Mouse (Mus musculus) heart, embryonic 11.5 days (tissue): Measurements from ENCODE around the gene D630045J12Rik. TPM values are rescaled to one million over a fixed set of nuclear protein-coding genes. Genes with fewer than 3 reads are reported as not detected.

Experiments used
- ATAC-seq: fragments of 200-750 bp; cut with Nextera tagmentation; replicated peaks from 2 replicates; pipeline ENCODE4 v1.8.0; 2017; ENCODE audit warnings: moderate library complexity; ENCODE audit not compliant: insufficient number of reproducible peaks, low FRiP score, low TSS enrichment
- H3K27ac ChIP-seq: fragments of 300-500 bp; sonication (generic); 2 replicates; pipeline ENCODE4 v1.5.1; 2014; ENCODE audit warnings: mild to moderate bottlenecking, low read depth, low read length
- H3K27me3 ChIP-seq: fragments of 300-500 bp; sonication (generic); 2 replicates; pipeline ENCODE4 v1.6.1; 2014; ENCODE audit warnings: mild to moderate bottlenecking, low read length, mixed read lengths; ENCODE audit not compliant: control insufficient read depth, insufficient read depth
- H3K36me3 ChIP-seq: fragments of 300-500 bp; sonication (generic); 2 replicates; pipeline ENCODE4 v1.6.1; 2014; ENCODE audit warnings: mild to moderate bottlenecking, low read length, moderate library complexity, mixed read lengths; ENCODE audit not compliant: control insufficient read depth, insufficient read depth
- H3K4me1 ChIP-seq: fragments of 300-500 bp; sonication (generic); 2 replicates; pipeline ENCODE4 v1.6.1; 2014; ENCODE audit warnings: low read length; ENCODE audit not compliant: control insufficient read depth, insufficient read depth
- H3K4me2 ChIP-seq: fragments of 300-500 bp; sonication (generic); 2 replicates; pipeline ENCODE4 v1.6.1; 2014; ENCODE audit warnings: mild to moderate bottlenecking, moderate library complexity
- H3K4me3 ChIP-seq: fragments of 300-500 bp; sonication (generic); 2 replicates; pipeline ENCODE4 v1.5.1; 2014; ENCODE audit warnings: low read depth, low read length
- H3K9ac ChIP-seq: fragments of 300-500 bp; sonication (generic); 2 replicates; pipeline ENCODE4 v1.6.1; 2014; ENCODE audit warnings: mild to moderate bottlenecking, low read depth, low read length, moderate library complexity
- H3K9me3 ChIP-seq: fragments of 300-500 bp; sonication (generic); replicated peaks from 2 replicates; pipeline ENCODE4 v1.6.1; 2016; ENCODE audit warnings: low read length; ENCODE audit not compliant: control insufficient read depth
- WGBS: fragments of 180-500 bp; shearing (Covaris S2); extraction: QIAGEN DNeasy Blood & Tissue Kit; methylation state at CpG from one replicate; pipeline ENCODE4 v1.1.7; 2014; ENCODE audit not compliant: insufficient replicate concordance; 5-methylcytosine and 5-hydroxymethylcytosine counted together
- polyA plus RNA-seq: library from polyadenylated mRNA; unstranded; fragments of >200 nt; fragmentation: Nextera tagmentation; extraction: Ambion mirVana; gene quantifications from 2 replicates; pipeline ENCODE4 v1.2.1, GENCODE M21; 2014

The D630045J12Rik gene
- polyA plus RNA-seq, 1 experiment from 2014 or later: 3.7 TPM

DNA sequence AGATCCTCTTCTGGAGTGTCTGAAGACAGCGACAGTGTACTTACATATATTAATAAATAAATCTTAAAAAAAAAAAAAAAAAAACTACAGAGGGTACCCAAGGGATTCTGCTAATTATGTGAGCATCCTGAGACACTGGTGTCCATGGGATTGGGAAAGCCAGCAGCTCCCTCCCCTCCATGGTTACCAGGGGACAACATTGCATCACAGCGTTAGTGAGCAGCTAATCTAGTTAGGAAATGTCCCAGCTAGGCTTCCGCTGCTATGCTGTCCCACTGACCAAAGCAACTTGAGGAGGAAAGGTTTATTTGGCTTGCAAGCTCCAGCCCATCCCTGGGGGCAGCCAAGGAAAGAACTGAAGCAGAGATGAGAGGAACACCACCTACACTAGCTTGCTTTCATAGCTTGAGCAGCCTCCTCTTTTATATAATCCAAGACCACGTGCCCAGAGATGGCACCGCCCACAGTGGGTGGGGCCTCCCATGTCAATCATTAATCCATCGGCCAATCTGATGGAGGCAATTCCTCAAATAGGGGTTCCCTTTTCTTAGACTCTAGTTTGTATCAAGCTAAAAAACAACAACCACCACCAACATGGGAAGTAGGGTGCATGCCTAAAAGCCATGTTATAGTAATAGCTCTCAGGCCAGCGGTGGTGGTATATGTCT is 17.7 kb downstream of the D630045J12Rik start:
- ATAC-seq: no peak
- no peak overlapping the region for H3K4me2 ChIP-seq
- no peak overlapping the region for H3K9ac ChIP-seq
- WGBS: 81% methylated on average over 7 of the region's 7 CpGs
- no peaks in the 10 kb centered on the region for H3K27me3 ChIP-seq
- no peak overlapping the region for H3K27ac ChIP-seq
- no peak overlapping the region for H3K4me3 ChIP-seq
- H3K36me3 ChIP-seq: no peaks in the 10 kb centered on the region
- no peaks in the 10 kb centered on the region for H3K9me3 ChIP-seq
- H3K4me1 ChIP-seq: peaks cover 8% of the 10 kb centered on the region

DNA sequence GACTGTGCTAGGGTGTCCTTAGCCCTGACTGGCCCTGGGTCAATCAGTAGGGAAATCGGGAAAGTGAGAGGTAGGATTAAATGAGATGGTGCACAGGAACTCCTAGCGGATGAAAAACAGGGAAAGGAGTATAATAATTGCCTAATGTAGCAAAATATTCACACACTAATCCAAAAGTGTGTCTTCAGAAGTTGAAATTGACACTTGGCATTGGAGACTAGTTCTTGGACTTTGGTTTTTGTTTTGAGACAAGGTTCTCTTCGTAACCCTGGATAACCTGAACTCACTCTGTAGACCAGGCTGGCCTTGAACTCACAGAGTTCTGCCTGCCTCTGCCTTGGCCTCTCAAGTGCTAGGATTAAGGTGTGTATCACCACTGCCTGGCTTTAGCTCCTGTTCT is 20.0 kb downstream of the D630045J12Rik start:
- 82% methylated on average over 3 of the region's 3 CpGs for WGBS
- Histone ChIP-seq H3K9me3 (0 out of 2 replicates have a peak, but pooled peaks cover 4% of the 10 kb centered on the region), H3K27ac (no peak overlapping the region), H3K4me1 (peaks cover 8% of the 10 kb centered on the region), H3K9ac (no peak overlapping the region), H3K4me3 (no peak overlapping the region), H3K36me3 (no peaks in the 10 kb centered on the region), H3K4me2 (no peak overlapping the region), H3K27me3 (no peaks in the 10 kb centered on the region)
- no peak for ATAC-seq

DNA sequence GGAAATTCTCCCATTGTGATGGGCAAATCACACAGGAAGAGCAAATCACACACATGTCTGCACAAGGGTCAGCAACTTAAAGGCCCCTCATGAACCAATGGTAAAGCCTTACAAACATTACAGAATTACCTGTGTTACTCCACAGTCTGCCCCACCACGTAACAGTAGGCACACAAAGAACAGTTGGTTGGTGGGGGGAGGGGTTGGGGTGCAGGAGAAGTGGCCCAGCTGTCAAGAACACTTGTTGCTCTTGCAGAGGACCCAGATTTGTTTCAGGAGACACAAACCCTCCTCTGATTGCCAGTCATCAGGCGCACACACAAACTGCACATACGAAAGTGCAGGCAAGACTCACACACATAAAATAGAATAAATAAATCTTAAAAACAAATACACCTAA is 20.9 kb downstream of the D630045J12Rik start:
- H3K4me3 ChIP-seq: no peak overlapping the region
- 73% methylated on average over 3 of the region's 3 CpGs for WGBS

DNA sequence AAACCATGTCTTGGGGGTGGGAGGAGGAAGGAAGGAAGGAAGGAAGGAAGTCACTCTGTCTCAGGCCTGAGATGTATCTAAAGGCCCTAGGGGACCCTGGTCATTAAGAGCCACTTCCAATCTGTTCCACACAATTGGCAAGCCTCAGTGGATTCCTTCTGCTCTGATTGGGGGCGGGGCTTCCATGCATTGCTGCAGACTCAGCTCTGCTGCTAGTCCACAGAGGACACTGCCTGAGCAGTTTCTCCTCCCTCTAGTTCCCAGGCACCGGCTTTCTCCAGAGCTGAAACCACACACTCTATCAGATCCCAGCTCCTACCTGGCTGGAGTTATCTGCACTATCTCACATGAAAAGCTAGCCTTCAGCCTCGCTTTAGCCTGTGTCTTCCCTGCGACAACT is 21.8 kb downstream of the D630045J12Rik start:
- no peak overlapping the region for H3K4me3 ChIP-seq
- no peaks in the 10 kb centered on the region for H3K36me3 ChIP-seq
- peaks cover 8% of the 10 kb centered on the region for H3K4me1 ChIP-seq
- ATAC-seq: no peak
- H3K9me3 ChIP-seq: 0 out of 2 replicates have a peak, but pooled peaks cover 5% of the 10 kb centered on the region
- no peak overlapping the region for H3K27ac ChIP-seq
- H3K9ac ChIP-seq: no peak overlapping the region
- H3K27me3 ChIP-seq: no peaks in the 10 kb centered on the region
- H3K4me2 ChIP-seq: no peak overlapping the region
- 62% methylated on average over 4 of the region's 4 CpGs for WGBS

More for the DNA sequence above, 20.9 kb downstream of the D630045J12Rik start:
- no peak overlapping the region for H3K27ac ChIP-seq
- no peak overlapping the region for H3K4me2 ChIP-seq
- H3K9ac ChIP-seq: no peak overlapping the region
- 0 out of 2 replicates have a peak, but pooled peaks cover 5% of the 10 kb centered on the region for H3K9me3 ChIP-seq
- H3K27me3 ChIP-seq: no peaks in the 10 kb centered on the region
- ATAC-seq: no peak
- H3K4me1 ChIP-seq: peaks cover 8% of the 10 kb centered on the region
- H3K36me3 ChIP-seq: no peaks in the 10 kb centered on the region

DNA sequence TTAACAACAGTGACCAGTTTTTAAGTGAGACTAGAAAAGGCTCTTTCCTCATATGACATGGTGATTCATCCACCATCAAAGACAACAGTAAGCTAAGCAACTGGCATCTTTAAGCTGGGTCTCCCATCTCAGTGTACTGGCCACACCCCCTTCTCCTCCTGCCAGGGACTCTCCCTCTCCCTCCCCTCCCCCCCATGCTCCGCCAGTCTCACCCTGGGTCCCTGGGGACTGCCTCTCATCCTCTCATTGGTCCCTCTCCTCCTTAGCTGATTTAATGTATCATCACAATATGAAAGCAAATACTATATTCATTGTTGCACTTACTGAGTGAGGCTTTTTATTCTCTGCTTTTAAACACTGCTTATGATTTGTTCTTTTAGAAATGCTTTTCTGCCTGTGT is 29.7 kb downstream of the D630045J12Rik start:
- 0 out of 2 replicates have a peak, but pooled peaks cover 2% of the 10 kb centered on the region for H3K9me3 ChIP-seq
- H3K9ac ChIP-seq: no peak overlapping the region
- ATAC-seq: no peak
- no peaks in the 10 kb centered on the region for H3K36me3 ChIP-seq
- 65% methylated on average over 1 of the region's 1 CpGs for WGBS
- H3K4me2 ChIP-seq: no peak overlapping the region
- H3K4me3 ChIP-seq: no peak overlapping the region
- no peaks in the 10 kb centered on the region for H3K4me1 ChIP-seq
- H3K27ac ChIP-seq: no peak overlapping the region
- H3K27me3 ChIP-seq: no peaks in the 10 kb centered on the region

DNA sequence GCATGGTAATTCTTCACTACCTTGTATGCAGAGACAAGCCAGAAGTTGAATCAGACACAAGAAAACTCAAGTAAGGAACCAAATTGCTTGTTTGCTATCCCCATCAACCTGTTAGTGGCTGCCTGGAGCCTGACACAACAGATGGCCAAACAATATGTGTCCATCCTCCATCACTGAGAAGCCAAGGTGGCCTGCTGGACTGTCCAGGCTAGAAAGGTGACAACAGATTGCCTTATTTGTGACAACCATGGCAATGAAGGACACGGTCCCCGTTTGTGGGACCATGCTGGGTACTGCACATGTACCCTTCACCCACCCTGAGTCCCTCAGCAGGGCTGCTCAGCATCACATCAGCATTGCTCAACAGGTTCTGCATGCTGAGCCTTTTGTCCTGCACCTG is 34.5 kb downstream of the D630045J12Rik start:
- no peak overlapping the region for H3K27ac ChIP-seq
- WGBS: 70% methylated on average over 2 of the region's 2 CpGs
- H3K4me3 ChIP-seq: no peak overlapping the region
- H3K36me3 ChIP-seq: no peaks in the 10 kb centered on the region
- no peak overlapping the region for H3K4me2 ChIP-seq
- H3K9me3 ChIP-seq: no peaks in the 10 kb centered on the region
- no peaks in the 10 kb centered on the region for H3K4me1 ChIP-seq
- no peaks in the 10 kb centered on the region for H3K27me3 ChIP-seq
- no peak overlapping the region for H3K9ac ChIP-seq
- no peak for ATAC-seq

DNA sequence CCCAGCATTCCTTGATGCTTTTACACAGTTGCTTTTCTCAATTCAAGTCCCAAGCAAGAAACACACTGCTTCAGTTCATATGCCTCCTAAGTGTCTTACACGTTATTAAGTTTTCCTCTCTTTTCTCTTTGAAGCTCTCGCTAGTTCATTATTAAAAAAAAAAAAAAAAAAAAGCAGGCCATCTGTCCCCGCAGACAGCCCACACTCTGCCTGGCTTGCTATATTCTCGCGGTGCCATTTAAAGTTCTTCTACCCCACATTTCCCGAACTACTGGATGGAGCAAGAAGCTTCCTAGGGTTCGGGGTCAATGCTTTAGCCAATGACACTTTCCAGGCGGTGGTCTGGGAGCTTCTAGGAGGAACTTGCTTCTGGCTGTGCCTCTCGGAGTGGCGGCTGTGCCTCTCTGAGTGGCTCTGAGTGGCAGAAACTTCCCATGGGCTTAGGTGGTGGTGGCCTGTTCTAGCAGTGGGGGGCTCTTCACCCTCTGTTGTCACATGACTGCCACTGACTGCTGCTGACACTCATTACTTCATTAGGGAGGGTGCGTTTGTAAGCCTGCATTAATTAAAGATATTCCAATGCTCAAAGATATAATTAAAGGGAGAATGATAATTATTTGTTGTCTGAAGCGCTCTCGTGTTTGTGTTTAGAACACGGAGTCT is 38.2 kb downstream of the D630045J12Rik start:
- no peak overlapping the region for H3K4me2 ChIP-seq
- no peaks in the 10 kb centered on the region for H3K27me3 ChIP-seq
- no peak overlapping the region for H3K27ac ChIP-seq
- H3K4me1 ChIP-seq: no peaks in the 10 kb centered on the region
- WGBS: 77% methylated on average over 14 of the region's 14 CpGs
- H3K36me3 ChIP-seq: no peaks in the 10 kb centered on the region
- no peak overlapping the region for H3K4me3 ChIP-seq
- H3K9ac ChIP-seq: no peak overlapping the region
- H3K9me3 ChIP-seq: peaks cover 7% of the 10 kb centered on the region; the same call in 1 of the 2 replicates
- no peak for ATAC-seq

DNA sequence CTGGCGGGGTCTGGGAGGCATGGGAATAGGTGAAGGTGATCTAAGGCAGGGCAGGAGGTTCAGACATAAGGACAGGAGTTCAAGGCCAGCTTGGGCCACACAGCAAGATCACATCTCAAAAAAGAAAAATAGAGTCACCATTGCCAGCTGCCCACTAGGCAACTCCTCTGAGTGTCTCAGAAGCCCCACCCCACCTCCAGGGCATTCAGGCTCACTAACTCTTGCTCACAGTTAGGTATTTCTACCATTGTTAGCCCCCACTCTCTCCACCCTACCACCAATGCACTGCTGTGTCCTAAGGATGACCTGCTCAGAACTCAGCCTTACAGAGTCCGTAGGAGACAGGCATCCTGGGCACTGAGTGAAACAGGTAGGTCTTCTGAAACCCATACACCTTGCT is 46.2 kb downstream of the D630045J12Rik start:
- Histone ChIP-seq H3K27ac (no peak overlapping the region), H3K27me3 (no peaks in the 10 kb centered on the region), H3K4me2 (no peak overlapping the region), H3K36me3 (no peaks in the 10 kb centered on the region), H3K9me3 (0 out of 2 replicates have a peak, but pooled peaks cover 2% of the 10 kb centered on the region), H3K4me1 (peaks cover 9% of the 10 kb centered on the region; the same call in 1 of the 2 replicates), H3K9ac (no peak overlapping the region), H3K4me3 (no peak overlapping the region)
- ATAC-seq: no peak
- WGBS: 75% methylated on average over 2 of the region's 2 CpGs
